ENCODE assay signal across 11 mouse cellular contexts in the genomic region with DNA sequence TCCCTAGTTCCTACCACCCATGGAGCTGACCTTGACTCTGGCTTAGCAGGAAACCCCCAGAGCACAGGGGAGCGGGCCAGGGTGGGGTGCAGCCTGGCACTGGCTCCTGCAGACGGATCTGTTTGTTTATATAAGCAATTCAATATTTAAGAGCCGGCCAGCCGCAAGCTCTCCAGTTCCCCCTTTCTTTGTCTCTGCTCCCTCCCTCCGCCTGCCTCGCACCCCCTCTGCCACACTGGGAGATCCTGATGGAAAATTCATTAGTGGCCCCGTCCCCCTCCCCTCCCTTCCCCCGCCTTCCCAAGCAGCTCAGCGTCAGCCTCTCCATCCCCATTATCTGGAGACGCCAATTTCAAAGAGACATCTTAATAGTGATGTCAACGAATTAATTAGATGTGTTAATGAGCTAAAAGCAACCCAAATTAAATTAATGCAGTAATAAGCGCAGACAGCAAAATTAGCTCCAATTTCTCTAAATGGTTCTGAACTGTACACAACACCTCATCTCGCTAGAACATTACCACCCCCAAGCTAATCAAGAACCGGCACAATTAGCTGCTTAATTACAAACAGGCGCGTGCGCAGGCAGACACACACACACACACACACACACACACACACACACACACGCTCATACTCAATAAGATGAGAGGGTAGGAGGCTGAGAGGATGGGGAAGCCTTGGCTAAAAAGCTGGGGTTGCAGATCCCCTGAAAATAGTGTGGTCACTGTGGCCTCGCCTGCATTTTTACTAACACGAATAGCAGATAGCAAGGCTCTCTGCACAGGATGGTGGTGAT. TPM values are rescaled to one million over a fixed set of nuclear protein-coding genes. Genes with fewer than 3 reads are reported as not detected.
DNase-seq lines count a peak whose midpoint lies in the region; ATAC-seq and TF ChIP-seq lines count a peak whose summit lies in the region.
"Had no signal": no experiment of that assay in that cellular context is flagged by ENCODE, and none has a peak within 500 bp of the region (broad histone marks: within the 10 kb centered on the region; RNA-seq: fewer than 3 reads in every experiment).

No protein-coding gene starts in this region.

- peaks cover 16% of the 10 kb centered on the region for H3K4me1 ChIP-seq in embryonic facial prominence, embryonic 14.5 days (ENCODE audit: control insufficient read depth, insufficient read depth, low read length)
- no peaks in the 10 kb centered on the region for H3K4me1 ChIP-seq in hindbrain, postnatal 0 days (ENCODE audit: insufficient read depth, low read length)
- peaks cover 16% of the 10 kb centered on the region; the same call in 1 of the 2 replicates for H3K4me1 ChIP-seq in neural tube, embryonic 12.5 days

- peak overlapping the region; percentile 19; the same call in 1 of the 2 replicates for H3K4me2 ChIP-seq in embryonic facial prominence, embryonic 14.5 days (ENCODE audit: low read depth, low read length)
- H3K4me2 ChIP-seq in hindbrain, postnatal 0 days (ENCODE audit: low read depth, low read length) = 0 out of 2 replicates have a peak overlapping the region, but pooled peaks have one; percentile 13
- H3K4me2 ChIP-seq in neural tube, embryonic 12.5 days (replicated peaks) = peak overlapping the region; percentile 32

- H3K4me3 ChIP-seq in embryonic facial prominence, embryonic 14.5 days (ENCODE audit: low read depth, low read length) = no peak overlapping the region
- no peak overlapping the region for H3K4me3 ChIP-seq in hindbrain, postnatal 0 days (ENCODE audit: low read length)
- H3K4me3 ChIP-seq in neural tube, embryonic 12.5 days = no peak overlapping the region

- peak; percentile 27 for ATAC-seq in embryonic facial prominence, embryonic 14.5 days (ENCODE audit: low read depth)
- ATAC-seq in hindbrain, postnatal 0 days = peak; percentile 65
- peak; percentile 56; the same call in 1 of the 2 replicates for ATAC-seq in neural tube, embryonic 12.5 days (ENCODE audit: low FRiP score, low read depth)
- no peak for ATAC-seq in erythroblast, adult 5-6 weeks (replicated peaks; ENCODE audit: low FRiP score, poor library complexity, severe bottlenecking)

- 0 out of 2 replicates have a peak overlapping the region, but pooled peaks have one; percentile 2 for H3K27ac ChIP-seq in embryonic facial prominence, embryonic 14.5 days (replicated peaks; ENCODE audit: low read depth, low read length)
- H3K27ac ChIP-seq in hindbrain, postnatal 0 days = peak overlapping the region; percentile 52; the same call in 1 of the 2 replicates
- no peak overlapping the region for H3K27ac ChIP-seq in neural tube, embryonic 12.5 days

- no peaks in the 10 kb centered on the region for H3K9me3 ChIP-seq in embryonic facial prominence, embryonic 14.5 days (ENCODE audit: control insufficient read depth, low read length)
- no peaks in the 10 kb centered on the region for H3K9me3 ChIP-seq in hindbrain, postnatal 0 days (ENCODE audit: low read length)
- H3K9me3 ChIP-seq in neural tube, embryonic 12.5 days = no peaks in the 10 kb centered on the region

- no peak overlapping the region for H3K9ac ChIP-seq in embryonic facial prominence, embryonic 14.5 days (ENCODE audit: low read depth, low read length)
- H3K9ac ChIP-seq in hindbrain, postnatal 0 days (replicated peaks; ENCODE audit: low read length) = no peak overlapping the region
- H3K9ac ChIP-seq in neural tube, embryonic 12.5 days = no peak overlapping the region

- DNase-seq in layer of hippocampus, postnatal 10 days (ENCODE audit: low spot score in 2 of 2) = peak; percentile 19 to 28
- DNase-seq in layer of hippocampus, postnatal 25 days (ENCODE audit: extremely low spot score in 1 of 2, low spot score in 1 of 2) = no peak
- DNase-seq in embryonic facial prominence, embryonic 14.5 days (ENCODE audit: low spot score) = peak; percentile 85
- peak; percentile 65 for DNase-seq in hindbrain, postnatal 0 days (ENCODE audit: low spot score)
- no peak for DNase-seq in ovary, postnatal 10 days (ENCODE audit: low spot score)
- DNase-seq in cerebellum, postnatal 25 days = no peak
- DNase-seq: cerebellum, adult 2 months; right cerebral cortex, postnatal 25 days; thymus, adult 18-20 months had no signal

- no peaks in the 10 kb centered on the region for H3K36me3 ChIP-seq in embryonic facial prominence, embryonic 14.5 days (ENCODE audit: control insufficient read depth, insufficient read depth, low read length)
- H3K36me3 ChIP-seq in hindbrain, postnatal 0 days (ENCODE audit: insufficient read depth, low read length) = no peaks in the 10 kb centered on the region
- H3K36me3 ChIP-seq in neural tube, embryonic 12.5 days = no peaks in the 10 kb centered on the region

- no peak for TF ChIP-seq CTCF in hindbrain, postnatal 0 days (IDR thresholded peaks at IDR 0.05; ENCODE audit: low read depth)

- no peaks in the 10 kb centered on the region for H3K27me3 ChIP-seq in embryonic facial prominence, embryonic 14.5 days (replicated peaks; ENCODE audit: control insufficient read depth, insufficient read depth, low read length)
- no peaks in the 10 kb centered on the region for H3K27me3 ChIP-seq in hindbrain, postnatal 0 days (ENCODE audit: insufficient read depth, low read length)
- H3K27me3 ChIP-seq in neural tube, embryonic 12.5 days (replicated peaks) = peaks cover 64% of the 10 kb centered on the region

- 4% methylated on average over 18 of the region's 20 CpGs for WGBS in embryonic facial prominence, embryonic 14.5 days
- WGBS in hindbrain, postnatal 0 days = 4% methylated on average over 20 of the region's 20 CpGs
- WGBS in neural tube, embryonic 12.5 days = 3% methylated on average over 20 of the region's 20 CpGs

RNA-seq across cellular contexts. Expression of gene Micall2, which starts 54.1 kb away (rescaled TPM):
- 1 to 10 TPM; 3.5 to 4.3 TPM for total RNA-seq in layer of hippocampus, postnatal 10 days (2021)
- total RNA-seq in layer of hippocampus, postnatal 25 days (2021) = 1 to 10 TPM; 1.7 to 2.5 TPM
- 5.5 and 5.8 TPM in 2 replicates for polyA plus RNA-seq in embryonic facial prominence, embryonic 14.5 days (2014; fragmentation: Nextera tagmentation; extraction: Ambion mirVana)
- total RNA-seq in hindbrain, postnatal 0 days (2014; rRNA removed) = 11.0 and 13.9 TPM in 2 replicates
- 8.8 and 10.7 TPM in 2 replicates for polyA plus RNA-seq in hindbrain, postnatal 0 days (2015; fragmentation: Nextera tagmentation; extraction: Ambion mirVana)
- 7.4 and 7.8 TPM in 2 replicates for polyA plus RNA-seq in neural tube, embryonic 12.5 days (2016; fragmentation: Nextera tagmentation; extraction: Ambion mirVana)
- 9.0 and 11.1 TPM in 2 replicates for total RNA-seq in erythroblast, adult 5-6 weeks (2015; ENCODE audit: low replicate concordance)
- total RNA-seq in erythroblast, adult 5-6 weeks (2017; ENCODE audit: low replicate concordance) = 12.2 and 21.9 TPM in 2 replicates

Comparison
In these comparisons a context has a peak if more than half of its experiments do, and no peak if none do; other contexts are left out.
1. DNase-seq: peak in layer of hippocampus, postnatal 10 days (2 of 2), embryonic facial prominence, embryonic 14.5 days (single experiment) and hindbrain, postnatal 0 days (single experiment); none in layer of hippocampus, postnatal 25 days (0 of 2), ovary, postnatal 10 days (single experiment) and cerebellum, postnatal 25 days (0 of 2).
2. Peak in every context shown above with its lines, with median percentiles within 50 percentile points of each other: H3K4me2 ChIP-seq.